Mouse (Mus musculus) stomach, postnatal 0 days (tissue): ENCODE measurements around the gene Ica1.

Experiments
- CTCF ChIP-seq: IDR thresholded peaks from 2 replicates; pipeline ENCODE4 v1.5.1; 2016; ENCODE audit warnings: antibody characterized with exemption, low read depth, mild to moderate bottlenecking, moderate library complexity
- EP300 ChIP-seq: optimal IDR thresholded peaks from 2 replicates; pipeline ENCODE3; 2016; ENCODE audit warnings: antibody characterized with exemption

DNA sequence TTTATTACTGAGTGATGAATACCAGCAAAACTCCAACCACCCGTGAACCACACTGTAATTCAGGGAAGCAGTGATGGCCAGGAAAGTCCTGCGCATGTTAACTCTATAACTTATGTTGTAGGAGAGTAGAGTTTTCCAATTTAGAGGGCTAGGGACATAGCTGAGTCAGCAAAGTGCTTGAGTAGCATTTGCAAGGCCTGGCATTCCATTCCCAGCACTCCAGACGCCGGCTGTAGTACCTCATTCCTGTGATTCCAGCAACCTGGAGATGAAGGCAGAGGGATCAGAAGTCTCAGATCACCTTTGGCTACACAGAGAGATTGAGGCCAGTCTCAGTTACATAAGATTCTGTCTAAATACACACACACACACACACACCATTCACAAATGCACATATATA is 105.3 kb downstream of the Ica1 start:
- TF ChIP-seq CTCF (no peak), EP300 (no peak)
